ENCODE assay signal across 9 mouse cellular contexts in the genomic region with DNA sequence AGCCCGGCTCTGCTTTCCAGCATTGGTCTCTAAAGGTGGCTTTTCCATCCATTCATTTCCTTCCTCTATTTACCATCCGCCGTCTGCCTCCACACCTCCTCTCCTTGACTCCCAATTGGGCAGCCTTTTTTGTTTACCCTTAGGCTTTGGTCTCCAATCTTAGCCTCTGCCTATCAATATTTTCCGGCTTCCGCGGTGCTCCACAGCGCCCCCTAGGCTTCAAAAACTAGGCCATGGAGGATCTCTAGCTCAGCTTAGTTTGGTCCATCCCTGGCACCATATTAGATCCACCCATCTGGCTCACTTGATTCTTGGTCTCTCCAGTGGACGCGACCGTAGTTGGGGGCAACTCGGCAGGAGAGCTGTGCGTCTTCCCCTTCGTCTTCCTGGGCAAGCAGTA. TPM values are rescaled to one million over a fixed set of nuclear protein-coding genes. Genes with fewer than 3 reads are reported as not detected.
A peak's percentile ranks its signal among the peaks of the same experiment; 100 is the strongest.
DNase-seq lines count a peak whose midpoint lies in the region; ATAC-seq and TF ChIP-seq lines count a peak whose summit lies in the region.
"Had no signal": no experiment of that assay in that cellular context is flagged by ENCODE, and none has a peak within 500 bp of the region (broad histone marks: within the 10 kb centered on the region; RNA-seq: fewer than 3 reads in every experiment).

No protein-coding gene starts in this region.

- no peaks in the 10 kb centered on the region for H3K9me3 ChIP-seq in heart, embryonic 15.5 days (replicated peaks)
- H3K9me3 ChIP-seq in forebrain, embryonic 10.5 days, result no peaks in the 10 kb centered on the region

- H3K27me3 ChIP-seq in heart, embryonic 15.5 days, result peaks cover 93% of the 10 kb centered on the region
- peaks cover 92% of the 10 kb centered on the region for H3K27me3 ChIP-seq in forebrain, embryonic 10.5 days (ENCODE audit: poor library complexity, severe bottlenecking)

- no peak overlapping the region for H3K27ac ChIP-seq in heart, embryonic 15.5 days
- H3K27ac ChIP-seq in bone marrow, adult 2 months (ENCODE audit: control insufficient read depth, insufficient read depth, low read depth, low read length, poor library complexity), result peak overlapping the region; percentile 87
- H3K27ac ChIP-seq in forebrain, embryonic 10.5 days, result no peak overlapping the region

- H3K4me2 ChIP-seq in heart, embryonic 15.5 days, result no peak overlapping the region

- peaks cover 23% of the 10 kb centered on the region for H3K4me1 ChIP-seq in heart, embryonic 15.5 days (replicated peaks)
- H3K4me1 ChIP-seq in bone marrow, adult 2 months (ENCODE audit: control insufficient read depth, insufficient read depth, low read length), result peaks cover 2% of the 10 kb centered on the region; the same call in 1 of the 2 replicates
- H3K4me1 ChIP-seq in forebrain, embryonic 10.5 days, result peaks cover 43% of the 10 kb centered on the region

- peak; percentile 61 for TF ChIP-seq CTCF in bone marrow, adult 2 months (IDR thresholded peaks at IDR 0.05; ENCODE audit: control insufficient read depth, insufficient read depth, low read length)

- no peaks in the 10 kb centered on the region for H3K36me3 ChIP-seq in heart, embryonic 15.5 days
- H3K36me3 ChIP-seq in forebrain, embryonic 10.5 days (replicated peaks), result no peaks in the 10 kb centered on the region

- DNase-seq in heart, postnatal 4 days, result no peak
- DNase-seq in lung, postnatal 36 days, result peak; percentile 28
- DNase-seq in lung, postnatal 4 days, result no peak
- DNase-seq in gastrocnemius, adult 8-10 months (ENCODE audit: low spot score in 2 of 2), result no peak
- DNase-seq in forebrain, embryonic 10.5 days (ENCODE audit: extremely low spot score, low spot score), result no peak
- DNase-seq: heart, adult 11 months had no signal

- H3K4me3 ChIP-seq in heart, embryonic 15.5 days, result 0 out of 2 replicates have a peak overlapping the region, but pooled peaks have one; percentile 3
- peak overlapping the region; percentile 64 for H3K4me3 ChIP-seq in bone marrow, adult 2 months (replicated peaks; ENCODE audit: control insufficient read depth, low read depth, low read length)
- no peak overlapping the region for H3K4me3 ChIP-seq in forebrain, embryonic 10.5 days

- ATAC-seq in heart, embryonic 15.5 days (replicated peaks; ENCODE audit: insufficient number of reproducible peaks, insufficient read depth, low FRiP score, low read depth), result no peak
- ATAC-seq in neutrophil, adult 5-6 weeks (ENCODE audit: extremely low read depth, insufficient number of reproducible peaks, low FRiP score, poor library complexity, severe bottlenecking), result peak; percentile 18

- no peak for TF ChIP-seq POLR2A in bone marrow, adult 2 months (IDR thresholded peaks at IDR 0.05; ENCODE audit: borderline replicate concordance, control insufficient read depth, low read depth, low read length)

- no peak overlapping the region for H3K9ac ChIP-seq in heart, embryonic 15.5 days

- 24% methylated on average over 13 of the region's 13 CpGs for WGBS in heart, embryonic 15.5 days
- 28% methylated on average over 13 of the region's 13 CpGs for WGBS in bone marrow, adult 2 months
- 29% methylated on average over 13 of the region's 13 CpGs for WGBS in forebrain, embryonic 10.5 days

RNA-seq across cellular contexts. Expression of a gene that starts 9.9 kb away (rescaled TPM):
- 0.81 and 4.5 TPM in 2 replicates for polyA plus RNA-seq in heart, embryonic 15.5 days (2015; fragmentation: Nextera tagmentation; extraction: Ambion mirVana)
- total RNA-seq in heart, postnatal 4 days (2021), result under 1 TPM; 0.48 to 0.63 TPM
- polyA plus RNA-seq in bone marrow, adult 2 months (2011; ENCODE audit: insufficient read depth, insufficient read length, low replicate concordance, missing spikeins), result 173 and 363 TPM in 2 replicates
- total RNA-seq in neutrophil, adult 5-6 weeks (2017), result 611 and 622 TPM in 2 replicates
- under 1 TPM; 0.15 to 0.83 (median 0.58) TPM for total RNA-seq in gastrocnemius, adult 8-10 months (2022)
- polyA plus RNA-seq in forebrain, embryonic 10.5 days (2016; fragmentation: Nextera tagmentation; extraction: Ambion mirVana), result 0.45 TPM in 1 of 2 replicates, not detected in the other

RNA-seq across cellular contexts. Expression of a gene that starts 10.1 kb away (rescaled TPM):
- 0.21 and 0.53 TPM in 2 replicates for polyA plus RNA-seq in heart, embryonic 15.5 days (2015; fragmentation: Nextera tagmentation; extraction: Ambion mirVana)
- total RNA-seq in heart, postnatal 4 days (2021), result 1 to 10 TPM in 1 of 2 experiments, under 1 TPM in 1; 0.90 to 1.1 TPM
- 3.6 and 5.1 TPM in 2 replicates for polyA plus RNA-seq in bone marrow, adult 2 months (2011; ENCODE audit: insufficient read depth, insufficient read length, low replicate concordance, missing spikeins)
- total RNA-seq in neutrophil, adult 5-6 weeks (2017), result 0.98 and 1.7 TPM in 2 replicates
- under 1 TPM; 0.31 to 0.40 (median 0.36) TPM for total RNA-seq in gastrocnemius, adult 8-10 months (2022)
- polyA plus RNA-seq in forebrain, embryonic 10.5 days (2016; fragmentation: Nextera tagmentation; extraction: Ambion mirVana), result 0.92 and 0.93 TPM in 2 replicates

RNA-seq across cellular contexts. Expression of a gene that starts 38.9 kb away (rescaled TPM):
- polyA plus RNA-seq in heart, embryonic 15.5 days (2015; fragmentation: Nextera tagmentation; extraction: Ambion mirVana), result 5.9 and 10.9 TPM in 2 replicates
- total RNA-seq in heart, postnatal 4 days (2021), result 10 to 100 TPM; 14.7 to 15.8 TPM
- polyA plus RNA-seq in bone marrow, adult 2 months (2011; ENCODE audit: insufficient read depth, insufficient read length, low replicate concordance, missing spikeins), result 17.1 and 35.2 TPM in 2 replicates
- total RNA-seq in neutrophil, adult 5-6 weeks (2017), result 28.2 and 30.4 TPM in 2 replicates
- total RNA-seq in gastrocnemius, adult 8-10 months (2022), result 10 to 100 TPM in 1 of 4 experiments, 1 to 10 TPM in 3; 7.7 to 10.6 (median 8.1) TPM
- polyA plus RNA-seq in forebrain, embryonic 10.5 days (2016; fragmentation: Nextera tagmentation; extraction: Ambion mirVana), result 16.0 and 16.6 TPM in 2 replicates

Comparison
In these comparisons a context has a peak if more than half of its experiments do, and no peak if none do; other contexts are left out.
1. RNA of a gene that starts 9.9 kb away (total RNA-seq): 611 to 622 TPM in neutrophil, adult 5-6 weeks; 0.15 to 0.83 TPM in gastrocnemius, adult 8-10 months and 0.48 to 0.63 TPM in heart, postnatal 4 days; every median in the first group is over 100 times any median in the second.